Mouse (Mus musculus): ENCODE results near the gene Alg10b. TPM values are rescaled to one million over a fixed set of nuclear protein-coding genes. Genes with fewer than 3 reads are reported as not detected.
"Not testable (repeated sequence)": the region's sequence is repeated elsewhere in the genome, so short reads cannot be mapped to it uniquely, and the experiment has no call there.

Alg10b gene
- 82.1 and 83.3 TPM in 2 replicates for total RNA-seq (2014; fragmentation: Nextera tagmentation)
- 40.1 and 42.9 TPM in 2 replicates for total RNA-seq (2017)
- polyA plus RNA-seq (2012): 17.8 and 22.9 TPM in 2 replicates

DNA sequence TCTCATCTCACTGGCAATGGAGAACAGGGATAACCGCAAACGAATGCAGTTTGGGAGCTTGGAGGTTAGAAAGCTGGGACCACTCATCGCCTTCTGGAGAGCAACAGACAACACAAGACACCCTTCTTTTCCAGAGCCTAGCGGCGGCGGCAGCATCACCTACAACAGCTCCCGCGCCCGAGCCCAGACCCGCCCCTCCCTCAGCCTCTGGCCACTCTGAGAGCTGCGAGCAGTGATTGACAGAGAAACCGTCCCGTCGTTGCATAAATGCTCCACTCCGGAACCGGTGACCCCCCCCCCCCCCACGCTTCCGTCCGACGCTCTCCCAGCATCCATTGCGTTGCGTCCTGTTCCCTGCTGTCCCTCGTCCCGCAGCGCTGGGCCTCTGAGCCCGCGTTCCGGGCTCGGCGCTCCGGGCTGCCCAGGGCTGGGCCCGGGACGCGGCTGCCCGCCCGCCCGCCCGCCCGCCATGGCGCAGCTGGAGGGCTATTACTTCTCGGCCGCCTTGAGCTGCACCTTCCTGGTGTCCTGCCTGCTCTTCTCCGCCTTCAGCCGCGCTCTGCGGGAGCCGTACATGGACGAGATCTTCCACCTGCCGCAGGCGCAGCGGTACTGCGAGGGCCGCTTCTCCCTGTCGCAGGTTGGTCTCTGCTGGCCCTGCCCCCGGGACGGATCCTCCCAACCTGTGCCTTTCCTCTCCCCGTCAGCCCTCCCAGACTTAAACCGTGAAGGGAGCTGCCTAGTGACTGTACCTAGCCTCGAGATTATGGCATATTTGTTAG, at the start of gene Alg10b:
Gene Alg10b, plus strand, starts transcription at position 343 of the 782 bp plus-strand sequence.
- TF ChIP-seq CTCF (IDR thresholded peaks at IDR 0.05; ENCODE audit: low read depth, low read length): no peak
- TF ChIP-seq GATA1 (IDR thresholded peaks at IDR 0.05; ENCODE audit: borderline replicate concordance, low read length): no peak
- TF ChIP-seq GATA2 (IDR thresholded peaks at IDR 0.05; ENCODE audit: borderline replicate concordance, low read depth, low read length): no peak
- no peak for TF ChIP-seq TAL1 (conservative IDR thresholded peaks at IDR 0.05; ENCODE audit: low read depth, low read length)
- TF ChIP-seq POLR2AphosphoS5 (IDR thresholded peaks at IDR 0.05; ENCODE audit: insufficient replicate concordance, low read depth, low read length): no peak
- Histone ChIP-seq H3K4me1 (ENCODE audit: insufficient read depth, low read depth, low read length) (peaks cover 16% of the 10 kb centered on the region), H3K36me3 (replicated peaks) (peaks cover 30% of the 10 kb centered on the region), H3K27me3 (ENCODE audit: insufficient read depth, low read length) (no peaks in the 10 kb centered on the region), H3K4me3 (ENCODE audit: low read depth, low read length) (peak within 1 kb of the TSS; percentile 86), H3K9me3 (replicated peaks) (no peaks in the 10 kb centered on the region)
- ATAC-seq (ENCODE audit: extremely low read depth, insufficient number of reproducible peaks, low FRiP score, poor library complexity, severe bottlenecking): peak; percentile 92
- peak; percentile 86 for DNase-seq (ENCODE audit: low spot score)

DNA sequence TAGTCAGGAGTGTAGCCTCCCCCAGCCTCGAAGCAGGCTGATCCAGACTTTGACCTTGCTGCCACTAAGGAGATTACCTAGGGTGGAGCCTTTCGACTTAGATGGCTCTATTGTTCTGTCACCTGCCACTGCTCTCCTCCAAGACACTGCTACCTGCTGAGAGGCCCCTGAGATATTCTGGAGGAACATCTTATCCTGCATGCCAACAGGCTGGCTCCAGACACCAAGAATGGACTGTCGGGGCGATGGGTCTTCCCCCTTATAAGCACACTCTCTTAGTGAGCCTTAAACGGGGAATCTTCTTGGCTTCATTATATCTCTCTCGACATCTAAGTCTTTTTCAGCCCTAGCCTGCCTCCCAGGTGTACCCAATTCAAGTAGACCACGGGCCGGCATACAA, 41.0 kb upstream of the Alg10b start:
- H3K4me1 ChIP-seq (ENCODE audit: insufficient read depth, low read depth, low read length); ATAC-seq (ENCODE audit: extremely low read depth, insufficient number of reproducible peaks, low FRiP score, poor library complexity, severe bottlenecking); H3K9me3 ChIP-seq (replicated peaks); H3K36me3 ChIP-seq (replicated peaks); H3K27me3 ChIP-seq (ENCODE audit: insufficient read depth, low read length); H3K4me3 ChIP-seq (ENCODE audit: low read depth, low read length); DNase-seq (ENCODE audit: low spot score): not testable (repeated sequence)

- H3K36me3 ChIP-seq (replicated peaks): no peaks in the 10 kb centered on the region
- ATAC-seq (ENCODE audit: extremely low read depth, insufficient number of reproducible peaks, low FRiP score, poor library complexity, severe bottlenecking) (no peak), DNase-seq (ENCODE audit: low spot score) (no peak)
- no peaks in the 10 kb centered on the region for H3K9me3 ChIP-seq (replicated peaks)
- no peaks in the 10 kb centered on the region for H3K4me1 ChIP-seq (ENCODE audit: insufficient read depth, low read depth, low read length)
- no peaks in the 10 kb centered on the region for H3K27me3 ChIP-seq (ENCODE audit: insufficient read depth, low read length)
- TF ChIP-seq GATA2 (IDR thresholded peaks at IDR 0.05; ENCODE audit: borderline replicate concordance, low read depth, low read length): no peak
- no peak for TF ChIP-seq TAL1 (conservative IDR thresholded peaks at IDR 0.05; ENCODE audit: low read depth, low read length)
- TF ChIP-seq POLR2AphosphoS5 (IDR thresholded peaks at IDR 0.05; ENCODE audit: insufficient replicate concordance, low read depth, low read length): no peak
- no peak for TF ChIP-seq GATA1 (IDR thresholded peaks at IDR 0.05; ENCODE audit: borderline replicate concordance, low read length)
- no peak for TF ChIP-seq CTCF (IDR thresholded peaks at IDR 0.05; ENCODE audit: low read depth, low read length)
- H3K4me3 ChIP-seq (ENCODE audit: low read depth, low read length): no peak overlapping the region
Measured at GRCm38 (mm10) chr15:90183511-90183910, 40.6 kb upstream of the Alg10b start.

GRCm38 (mm10) chr15:90184743-90185142, 39.4 kb upstream of the Alg10b start:
- Histone ChIP-seq H3K27me3 (ENCODE audit: insufficient read depth, low read length) (no peaks in the 10 kb centered on the region), H3K4me3 (ENCODE audit: low read depth, low read length) (no peak overlapping the region), H3K36me3 (replicated peaks) (no peaks in the 10 kb centered on the region), H3K4me1 (ENCODE audit: insufficient read depth, low read depth, low read length) (no peaks in the 10 kb centered on the region), H3K9me3 (replicated peaks) (0 out of 2 replicates have a peak, but pooled peaks cover 4% of the 10 kb centered on the region)
- DNase-seq (ENCODE audit: low spot score): no peak
- TF ChIP-seq GATA1 (IDR thresholded peaks at IDR 0.05; ENCODE audit: borderline replicate concordance, low read length) (no peak), GATA2 (IDR thresholded peaks at IDR 0.05; ENCODE audit: borderline replicate concordance, low read depth, low read length) (no peak), POLR2AphosphoS5 (IDR thresholded peaks at IDR 0.05; ENCODE audit: insufficient replicate concordance, low read depth, low read length) (no peak), TAL1 (conservative IDR thresholded peaks at IDR 0.05; ENCODE audit: low read depth, low read length) (no peak), CTCF (IDR thresholded peaks at IDR 0.05; ENCODE audit: low read depth, low read length) (no peak)
- ATAC-seq (ENCODE audit: extremely low read depth, insufficient number of reproducible peaks, low FRiP score, poor library complexity, severe bottlenecking): no peak

- DNase-seq (ENCODE audit: low spot score): no peak
- Histone ChIP-seq H3K27me3 (ENCODE audit: insufficient read depth, low read length) (no peaks in the 10 kb centered on the region), H3K4me1 (ENCODE audit: insufficient read depth, low read depth, low read length) (no peaks in the 10 kb centered on the region), H3K36me3 (replicated peaks) (no peaks in the 10 kb centered on the region), H3K9me3 (replicated peaks) (peaks cover 7% of the 10 kb centered on the region), H3K4me3 (ENCODE audit: low read depth, low read length) (no peak overlapping the region)
- TF ChIP-seq GATA2 (IDR thresholded peaks at IDR 0.05; ENCODE audit: borderline replicate concordance, low read depth, low read length): no peak
- no peak for TF ChIP-seq TAL1 (conservative IDR thresholded peaks at IDR 0.05; ENCODE audit: low read depth, low read length)
- TF ChIP-seq CTCF (IDR thresholded peaks at IDR 0.05; ENCODE audit: low read depth, low read length): no peak
- no peak for TF ChIP-seq POLR2AphosphoS5 (IDR thresholded peaks at IDR 0.05; ENCODE audit: insufficient replicate concordance, low read depth, low read length)
- TF ChIP-seq GATA1 (IDR thresholded peaks at IDR 0.05; ENCODE audit: borderline replicate concordance, low read length): no peak
- no peak for ATAC-seq (ENCODE audit: extremely low read depth, insufficient number of reproducible peaks, low FRiP score, poor library complexity, severe bottlenecking)
Measured at GRCm38 (mm10) chr15:90189477-90189876, 34.6 kb upstream of the Alg10b start.

- DNase-seq (ENCODE audit: low spot score) (no peak), ATAC-seq (ENCODE audit: extremely low read depth, insufficient number of reproducible peaks, low FRiP score, poor library complexity, severe bottlenecking) (0 out of 2 replicates have a peak, but pooled peaks have one; percentile 28)
- Histone ChIP-seq H3K27me3 (ENCODE audit: insufficient read depth, low read length) (no peaks in the 10 kb centered on the region), H3K9me3 (replicated peaks) (no peaks in the 10 kb centered on the region), H3K36me3 (replicated peaks) (no peaks in the 10 kb centered on the region), H3K4me1 (ENCODE audit: insufficient read depth, low read depth, low read length) (peaks cover 2% of the 10 kb centered on the region; the same call in 1 of the 2 replicates), H3K4me3 (ENCODE audit: low read depth, low read length) (no peak overlapping the region)
- TF ChIP-seq GATA2 (IDR thresholded peaks at IDR 0.05; ENCODE audit: borderline replicate concordance, low read depth, low read length): no peak
- no peak for TF ChIP-seq CTCF (IDR thresholded peaks at IDR 0.05; ENCODE audit: low read depth, low read length)
- TF ChIP-seq POLR2AphosphoS5 (IDR thresholded peaks at IDR 0.05; ENCODE audit: insufficient replicate concordance, low read depth, low read length): no peak
- no peak for TF ChIP-seq GATA1 (IDR thresholded peaks at IDR 0.05; ENCODE audit: borderline replicate concordance, low read length)
- TF ChIP-seq TAL1 (conservative IDR thresholded peaks at IDR 0.05; ENCODE audit: low read depth, low read length): no peak
Measured at GRCm38 (mm10) chr15:90213946-90214345, 10.2 kb upstream of the Alg10b start.

Data from G1E (cell line).